Mouse (Mus musculus): ENCODE results near the gene Nlrc4. TPM values are rescaled to one million over a fixed set of nuclear protein-coding genes. Genes with fewer than 3 reads are reported as not detected.
A peak's percentile ranks its signal among the peaks of the same experiment; 100 is the strongest.
"Not testable (repeated sequence)": the region's sequence is repeated elsewhere in the genome, so short reads cannot be mapped to it uniquely, and the experiment has no call there.

The Nlrc4 gene
- 0.23 and 0.29 TPM in 2 replicates for polyA plus RNA-seq (2016; fragmentation: Nextera tagmentation; extraction: Ambion mirVana)

GRCm38 (mm10) chr17:74458711-74459408 lies at the start of gene Nlrc4:
TSS of gene Nlrc4 (minus strand) at chr17:74459142.
- no peaks in the 10 kb centered on the region for H3K9me3 ChIP-seq
- H3K4me3 ChIP-seq (replicated peaks), result no peak within 1 kb of the TSS
- no peaks in the 10 kb centered on the region for H3K4me1 ChIP-seq (replicated peaks)
- H3K9ac ChIP-seq (replicated peaks), result no peak within 1 kb of the TSS
- WGBS, result 58% methylated on average over 8 of the region's 8 CpGs
- H3K27ac ChIP-seq, result no peak within 1 kb of the TSS
- H3K27me3 ChIP-seq, result no peaks in the 10 kb centered on the region
- no peak within 1 kb of the TSS for H3K4me2 ChIP-seq
- ATAC-seq (ENCODE audit: insufficient number of reproducible peaks, insufficient read depth, low FRiP score, low TSS enrichment, low read depth), result no peak
- no peaks in the 10 kb centered on the region for H3K36me3 ChIP-seq

GRCm38 (mm10) chr17:74508600-74508999 lies 49.7 kb upstream of the Nlrc4 start:
- H3K9ac ChIP-seq (replicated peaks), result no peak overlapping the region
- no peaks in the 10 kb centered on the region for H3K27me3 ChIP-seq
- ATAC-seq (ENCODE audit: insufficient number of reproducible peaks, insufficient read depth, low FRiP score, low TSS enrichment, low read depth), result no peak
- no peaks in the 10 kb centered on the region for H3K36me3 ChIP-seq
- H3K9me3 ChIP-seq, result no peaks in the 10 kb centered on the region
- no peak overlapping the region for H3K4me2 ChIP-seq
- H3K4me1 ChIP-seq (replicated peaks), result no peaks in the 10 kb centered on the region
- no peak overlapping the region for H3K4me3 ChIP-seq (replicated peaks)
- WGBS, result 97% methylated on average over 3 of the region's 3 CpGs
- H3K27ac ChIP-seq, result no peak overlapping the region

GRCm38 (mm10) chr17:74507934-74508333 lies 49.0 kb upstream of the Nlrc4 start:
- no peaks in the 10 kb centered on the region for H3K36me3 ChIP-seq
- no peaks in the 10 kb centered on the region for H3K4me1 ChIP-seq (replicated peaks)
- 85% methylated on average over 2 of the region's 2 CpGs for WGBS
- no peak overlapping the region for H3K27ac ChIP-seq
- no peaks in the 10 kb centered on the region for H3K9me3 ChIP-seq
- no peak overlapping the region for H3K9ac ChIP-seq (replicated peaks)
- ATAC-seq (ENCODE audit: insufficient number of reproducible peaks, insufficient read depth, low FRiP score, low TSS enrichment, low read depth), result no peak
- H3K4me2 ChIP-seq, result no peak overlapping the region
- H3K27me3 ChIP-seq, result no peaks in the 10 kb centered on the region
- H3K4me3 ChIP-seq (replicated peaks), result no peak overlapping the region

- no peaks in the 10 kb centered on the region for H3K4me1 ChIP-seq (replicated peaks)
- H3K27ac ChIP-seq, result no peak overlapping the region
- H3K9ac ChIP-seq (replicated peaks), result no peak overlapping the region
- no peak overlapping the region for H3K4me2 ChIP-seq
- no peak overlapping the region for H3K4me3 ChIP-seq (replicated peaks)
- no peak for ATAC-seq (ENCODE audit: insufficient number of reproducible peaks, insufficient read depth, low FRiP score, low TSS enrichment, low read depth)
- peaks cover 34% of the 10 kb centered on the region for H3K36me3 ChIP-seq
- H3K9me3 ChIP-seq, result no peaks in the 10 kb centered on the region
- no peaks in the 10 kb centered on the region for H3K27me3 ChIP-seq
Measured at GRCm38 (mm10) chr17:74501085-74501484, 42.1 kb upstream of the Nlrc4 start.

- H3K4me3 ChIP-seq (replicated peaks), result no peak overlapping the region
- no peak overlapping the region for H3K9ac ChIP-seq (replicated peaks)
- H3K4me1 ChIP-seq (replicated peaks), result no peaks in the 10 kb centered on the region
- peaks cover 42% of the 10 kb centered on the region for H3K36me3 ChIP-seq
- 93% methylated on average over 4 of the region's 4 CpGs for WGBS
- H3K9me3 ChIP-seq, result no peaks in the 10 kb centered on the region
- ATAC-seq (ENCODE audit: insufficient number of reproducible peaks, insufficient read depth, low FRiP score, low TSS enrichment, low read depth), result no peak
- H3K4me2 ChIP-seq, result no peak overlapping the region
- no peak overlapping the region for H3K27ac ChIP-seq
- H3K27me3 ChIP-seq, result no peaks in the 10 kb centered on the region
Measured at GRCm38 (mm10) chr17:74500204-74500603, 41.3 kb upstream of the Nlrc4 start.

- ATAC-seq (ENCODE audit: insufficient number of reproducible peaks, insufficient read depth, low FRiP score, low TSS enrichment, low read depth), result no peak
- H3K36me3 ChIP-seq, result peaks cover 40% of the 10 kb centered on the region
- H3K4me1 ChIP-seq (replicated peaks), result peaks cover 4% of the 10 kb centered on the region
- 93% methylated on average over 3 of the region's 3 CpGs for WGBS
- no peak overlapping the region for H3K4me2 ChIP-seq
- no peaks in the 10 kb centered on the region for H3K27me3 ChIP-seq
- no peak overlapping the region for H3K27ac ChIP-seq
- no peaks in the 10 kb centered on the region for H3K9me3 ChIP-seq
- no peak overlapping the region for H3K9ac ChIP-seq (replicated peaks)
- H3K4me3 ChIP-seq (replicated peaks), result no peak overlapping the region
Measured at GRCm38 (mm10) chr17:74491565-74491964, 32.6 kb upstream of the Nlrc4 start.

- Histone ChIP-seq H3K4me1 (replicated peaks) (peaks cover 4% of the 10 kb centered on the region), H3K4me2 (peak overlapping the region; percentile 68), H3K9ac (replicated peaks) (peak overlapping the region; percentile 87), H3K27me3 (no peaks in the 10 kb centered on the region), H3K9me3 (no peaks in the 10 kb centered on the region), H3K4me3 (replicated peaks) (peak overlapping the region; percentile 99), H3K27ac (peak overlapping the region; percentile 84), H3K36me3 (peaks cover 26% of the 10 kb centered on the region)
- no peak; the same call in 1 of the 2 replicates for ATAC-seq (ENCODE audit: insufficient number of reproducible peaks, insufficient read depth, low FRiP score, low TSS enrichment, low read depth)
- 2% methylated on average over 12 of the region's 12 CpGs for WGBS
Measured at GRCm38 (mm10) chr17:74489901-74490220, 30.9 kb upstream of the Nlrc4 start.

GRCm38 (mm10) chr17:74489024-74489900 lies 30.3 kb upstream of the Nlrc4 start, which contains the start of gene Yipf4:
TSS of gene Yipf4 (plus strand) at chr17:74489493.
- Histone ChIP-seq H3K27ac (peak within 1 kb of the TSS; percentile 84), H3K4me1 (replicated peaks) (peaks cover 4% of the 10 kb centered on the region), H3K4me2 (peak within 1 kb of the TSS; percentile 68), H3K36me3 (peaks cover 20% of the 10 kb centered on the region), H3K4me3 (replicated peaks) (peak within 1 kb of the TSS; percentile 99), H3K9ac (replicated peaks) (peak within 1 kb of the TSS; percentile 87), H3K27me3 (no peaks in the 10 kb centered on the region), H3K9me3 (no peaks in the 10 kb centered on the region)
- 4% methylated on average over 58 of the region's 58 CpGs for WGBS
- ATAC-seq (ENCODE audit: insufficient number of reproducible peaks, insufficient read depth, low FRiP score, low TSS enrichment, low read depth), result peak; percentile 99

GRCm38 (mm10) chr17:74480361-74481069 lies 21.6 kb upstream of the Nlrc4 start:
- Histone ChIP-seq H3K36me3 (no peaks in the 10 kb centered on the region), H3K9ac (replicated peaks) (no peak overlapping the region), H3K27me3 (no peaks in the 10 kb centered on the region), H3K4me1 (replicated peaks) (no peaks in the 10 kb centered on the region), H3K9me3 (no peaks in the 10 kb centered on the region), H3K4me3 (replicated peaks) (no peak overlapping the region), H3K4me2 (no peak overlapping the region), H3K27ac (no peak overlapping the region)
- ATAC-seq (ENCODE audit: insufficient number of reproducible peaks, insufficient read depth, low FRiP score, low TSS enrichment, low read depth), result no peak
- WGBS, result 85% methylated on average over 14 of the region's 14 CpGs

GRCm38 (mm10) chr17:74470133-74470532 lies 11.2 kb upstream of the Nlrc4 start:
- not testable (repeated sequence) for H3K4me3 ChIP-seq (replicated peaks); H3K27me3 ChIP-seq; ATAC-seq (ENCODE audit: insufficient number of reproducible peaks, insufficient read depth, low FRiP score, low TSS enrichment, low read depth); H3K36me3 ChIP-seq; H3K9ac ChIP-seq (replicated peaks); H3K4me1 ChIP-seq (replicated peaks); H3K9me3 ChIP-seq; H3K4me2 ChIP-seq; H3K27ac ChIP-seq
- 81% methylated on average over 6 of the region's 6 CpGs for WGBS

GRCm38 (mm10) chr17:74467981-74468380 lies 9.0 kb upstream of the Nlrc4 start:
- H3K4me1 ChIP-seq (replicated peaks); ATAC-seq (ENCODE audit: insufficient number of reproducible peaks, insufficient read depth, low FRiP score, low TSS enrichment, low read depth); H3K9ac ChIP-seq (replicated peaks); H3K27me3 ChIP-seq; H3K27ac ChIP-seq; H3K36me3 ChIP-seq; H3K4me2 ChIP-seq; H3K4me3 ChIP-seq (replicated peaks); H3K9me3 ChIP-seq: not testable (repeated sequence)
- 82% methylated on average over 2 of the region's 2 CpGs for WGBS

All from limb, embryonic 12.5 days (tissue).